Mouse (Mus musculus) liver, embryonic 12.5 days (tissue): ENCODE measurements around the gene Mcl1. TPM values are rescaled to one million over a fixed set of nuclear protein-coding genes. Genes with fewer than 3 reads are reported as not detected.
"Not testable (repeated sequence)": the region's sequence is repeated elsewhere in the genome, so short reads cannot be mapped to it uniquely, and the experiment has no call there.

Experiments
- ATAC-seq: fragments of 200-750 bp; cut with Nextera tagmentation; 2 replicates; pipeline ENCODE4 v1.8.0; 2017; ENCODE audit warnings: moderate number of reproducible peaks, mild to moderate bottlenecking, moderate library complexity
- H3K27ac ChIP-seq: fragments of 300-500 bp; sonication (generic); 2 replicates; pipeline ENCODE4 v1.5.1; 2016; ENCODE audit warnings: mild to moderate bottlenecking
- H3K27me3 ChIP-seq: fragments of 300-500 bp; sonication (generic); replicated peaks from 2 replicates; pipeline ENCODE4 v1.6.1; 2016; ENCODE audit warnings: mild to moderate bottlenecking, moderate library complexity
- H3K36me3 ChIP-seq: fragments of 300-500 bp; sonication (generic); 2 replicates; pipeline ENCODE4 v1.6.1; 2016; ENCODE audit warnings: mild to moderate bottlenecking, moderate library complexity
- H3K4me1 ChIP-seq: fragments of 300-500 bp; sonication (generic); 2 replicates; pipeline ENCODE4 v1.6.1; 2016
- H3K4me2 ChIP-seq: fragments of 300-500 bp; sonication (generic); 2 replicates; pipeline ENCODE4 v1.6.1; 2016; ENCODE audit warnings: mild to moderate bottlenecking, moderate library complexity
- H3K4me3 ChIP-seq: fragments of 300-500 bp; sonication (generic); 2 replicates; pipeline ENCODE4 v1.5.1; 2016; ENCODE audit warnings: mild to moderate bottlenecking, moderate library complexity
- H3K9ac ChIP-seq: fragments of 300-500 bp; sonication (generic); 2 replicates; pipeline ENCODE4 v1.6.1; 2016; ENCODE audit warnings: mild to moderate bottlenecking, moderate library complexity
- H3K9me3 ChIP-seq: fragments of 300-500 bp; sonication (generic); replicated peaks from 2 replicates; pipeline ENCODE4 v1.6.1; 2016; ENCODE audit warnings: mild to moderate bottlenecking, moderate library complexity
- WGBS: fragments of 180-500 bp; shearing (Covaris S2); methylation state at CpG from one replicate; pipeline ENCODE4 v1.1.7; 2016; ENCODE audit not compliant: insufficient replicate concordance; 5-methylcytosine and 5-hydroxymethylcytosine counted together
- polyA plus RNA-seq: library from polyadenylated mRNA; unstranded; fragments of >200 nt; fragmentation: Nextera tagmentation; extraction: Ambion mirVana; gene quantifications from 2 replicates; pipeline ENCODE4 v1.2.1, GENCODE M21; 2016

Gene Mcl1
- 66.5 and 73.8 TPM in 2 replicates for polyA plus RNA-seq

DNA sequence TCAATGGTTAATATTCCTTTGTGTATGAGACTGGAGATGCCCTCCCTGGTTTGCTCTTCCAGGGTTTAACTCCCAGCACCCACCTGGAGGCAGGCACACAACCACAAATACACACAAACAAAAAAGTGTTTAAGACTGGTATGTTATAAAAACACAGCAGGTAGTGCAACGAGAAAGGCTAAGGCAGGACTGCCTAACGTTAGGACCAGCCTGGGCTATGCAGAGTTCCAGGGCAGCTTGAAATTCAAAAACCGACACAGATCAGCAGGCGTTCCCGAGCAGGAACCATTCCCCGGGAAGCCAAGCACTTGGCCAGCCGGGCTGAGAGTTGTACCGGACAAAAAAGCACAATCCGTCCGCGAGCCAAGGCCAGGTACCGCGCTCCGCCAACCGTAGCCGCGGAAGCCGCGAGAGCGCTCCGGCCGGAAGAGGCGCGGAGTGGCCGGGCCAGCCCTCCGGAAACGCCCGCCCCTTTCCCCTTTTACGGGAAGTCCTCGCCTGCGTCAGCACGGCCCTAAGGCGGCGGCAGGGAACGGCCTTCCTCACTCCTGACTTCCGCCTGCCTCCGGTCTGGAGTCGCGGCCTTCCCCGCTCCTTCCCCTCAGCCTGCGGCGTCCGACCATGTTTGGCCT, at the start of gene Mcl1:
TSS of gene Mcl1 (plus strand) at position 553 of the 632 bp plus-strand sequence.
- Histone ChIP-seq H3K4me2 (peak within 1 kb of the TSS; percentile 85), H3K4me3 (peak within 1 kb of the TSS; percentile 100), H3K4me1 (peaks cover 66% of the 10 kb centered on the region), H3K27me3 (no peaks in the 10 kb centered on the region), H3K9ac (peak within 1 kb of the TSS; percentile 100), H3K27ac (peak within 1 kb of the TSS; percentile 98), H3K36me3 (peaks cover 36% of the 10 kb centered on the region), H3K9me3 (no peaks in the 10 kb centered on the region)
- ATAC-seq: peak; percentile 94
- WGBS: 0% methylated on average over 43 of the region's 43 CpGs

DNA sequence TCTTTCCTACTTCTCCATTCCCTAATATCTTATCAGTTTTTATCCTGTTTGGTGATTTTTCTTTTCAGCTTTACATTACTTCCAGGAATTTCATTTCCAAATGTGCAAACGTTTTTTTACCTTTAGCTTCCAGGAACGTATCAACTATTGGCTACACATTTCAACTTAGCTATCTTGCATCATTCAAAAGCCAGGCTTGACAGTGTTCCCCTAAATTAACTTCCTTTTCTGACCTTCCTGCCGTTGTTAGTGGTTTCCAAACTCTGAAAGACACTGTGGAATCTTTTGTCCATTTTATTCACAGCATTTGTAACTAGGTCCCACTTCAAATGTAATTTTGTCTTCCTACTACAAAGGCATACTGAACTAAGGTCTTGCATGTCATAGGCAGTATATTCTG, 49.4 kb upstream of the Mcl1 start:
- 39% methylated on average over 3 of the region's 3 CpGs for WGBS
- ATAC-seq: no peak
- peaks cover 80% of the 10 kb centered on the region for H3K36me3 ChIP-seq

DNA sequence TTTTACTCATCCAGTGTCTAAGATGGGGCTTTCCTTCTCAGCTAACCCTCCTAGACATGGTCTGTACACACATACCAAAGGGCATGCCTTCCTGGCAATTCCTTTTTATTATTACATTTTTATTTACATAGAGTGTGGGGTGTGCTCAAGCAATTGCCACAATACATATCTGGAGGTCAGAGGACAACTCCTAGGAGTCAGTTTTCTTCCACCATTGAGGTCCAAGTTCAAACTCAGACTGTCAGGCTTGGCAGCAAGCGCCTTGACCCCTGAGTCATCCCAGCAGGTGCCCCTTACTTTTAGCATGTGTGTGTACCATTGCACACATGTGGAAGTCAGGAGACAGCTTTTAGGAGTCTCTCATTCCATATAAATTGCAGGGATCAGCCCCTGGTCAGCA, 44.6 kb upstream of the Mcl1 start:
- H3K27me3 ChIP-seq: no peaks in the 10 kb centered on the region
- no peak for ATAC-seq
- 76% methylated on average over 1 of the region's 1 CpGs for WGBS
- no peak overlapping the region for H3K4me2 ChIP-seq
- no peak overlapping the region for H3K27ac ChIP-seq
- H3K36me3 ChIP-seq: peaks cover 79% of the 10 kb centered on the region
- no peak overlapping the region for H3K4me3 ChIP-seq
- no peaks in the 10 kb centered on the region for H3K9me3 ChIP-seq
- no peaks in the 10 kb centered on the region for H3K4me1 ChIP-seq
- H3K9ac ChIP-seq: no peak overlapping the region

More for the DNA sequence above, 49.4 kb upstream of the Mcl1 start:
- no peak overlapping the region for H3K27ac ChIP-seq
- H3K27me3 ChIP-seq: no peaks in the 10 kb centered on the region
- H3K4me3 ChIP-seq: no peak overlapping the region
- H3K9me3 ChIP-seq: no peaks in the 10 kb centered on the region
- H3K9ac ChIP-seq: no peak overlapping the region
- no peaks in the 10 kb centered on the region for H3K4me1 ChIP-seq
- no peak overlapping the region for H3K4me2 ChIP-seq

DNA sequence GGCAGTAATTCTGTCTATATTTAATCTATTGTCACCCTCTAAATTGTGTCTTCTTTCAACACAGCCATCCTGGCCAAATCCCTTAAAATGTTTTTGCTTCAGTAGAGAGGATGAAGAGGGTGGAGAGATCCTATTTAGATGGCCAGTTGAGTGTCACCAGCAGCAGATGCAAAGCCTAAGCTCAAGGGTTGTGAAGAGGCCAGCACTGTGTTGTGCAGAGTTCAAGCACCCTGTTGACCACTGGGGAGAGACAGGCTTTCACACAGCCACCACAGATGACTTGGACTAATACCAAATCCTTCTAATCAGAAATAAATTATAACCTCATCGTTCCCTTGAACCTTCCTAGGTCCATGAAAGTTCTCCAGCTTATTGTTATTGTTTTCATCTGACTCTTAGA, 40.1 kb upstream of the Mcl1 start:
- H3K27me3 ChIP-seq: no peaks in the 10 kb centered on the region
- H3K4me3 ChIP-seq: no peak overlapping the region
- peaks cover 64% of the 10 kb centered on the region for H3K36me3 ChIP-seq
- 74% methylated on average over 1 of the region's 1 CpGs for WGBS
- no peak for ATAC-seq
- no peak overlapping the region for H3K27ac ChIP-seq
- H3K4me1 ChIP-seq: peaks cover 3% of the 10 kb centered on the region
- H3K9me3 ChIP-seq: no peaks in the 10 kb centered on the region
- H3K9ac ChIP-seq: no peak overlapping the region
- no peak overlapping the region for H3K4me2 ChIP-seq

DNA sequence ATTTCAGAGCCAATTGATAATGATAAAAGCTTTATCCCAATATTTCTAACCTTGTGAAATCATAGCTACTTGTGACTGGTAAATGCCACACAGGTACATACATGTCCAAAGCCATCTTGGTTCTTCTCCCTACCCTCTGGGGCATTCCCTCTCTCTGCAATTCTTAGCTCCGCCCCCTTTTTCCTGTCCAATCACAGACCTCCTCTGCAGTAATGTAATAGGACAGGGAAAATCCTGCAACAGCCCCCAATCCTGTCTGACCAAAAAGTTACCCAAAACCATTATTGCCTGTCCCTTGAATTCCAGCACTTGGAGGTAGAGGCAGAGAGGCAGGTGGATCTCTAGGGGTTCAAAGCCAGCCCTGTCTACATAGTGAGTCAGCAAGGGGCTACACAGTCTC, 37.3 kb upstream of the Mcl1 start:
- H3K36me3 ChIP-seq: peaks cover 46% of the 10 kb centered on the region
- no peak overlapping the region for H3K4me2 ChIP-seq
- no peaks in the 10 kb centered on the region for H3K9me3 ChIP-seq
- no peaks in the 10 kb centered on the region for H3K27me3 ChIP-seq
- H3K9ac ChIP-seq: no peak overlapping the region
- no peak for ATAC-seq
- H3K27ac ChIP-seq: no peak overlapping the region
- no peak overlapping the region for H3K4me3 ChIP-seq
- peaks cover 19% of the 10 kb centered on the region for H3K4me1 ChIP-seq
- 76% methylated on average over 1 of the region's 1 CpGs for WGBS

DNA sequence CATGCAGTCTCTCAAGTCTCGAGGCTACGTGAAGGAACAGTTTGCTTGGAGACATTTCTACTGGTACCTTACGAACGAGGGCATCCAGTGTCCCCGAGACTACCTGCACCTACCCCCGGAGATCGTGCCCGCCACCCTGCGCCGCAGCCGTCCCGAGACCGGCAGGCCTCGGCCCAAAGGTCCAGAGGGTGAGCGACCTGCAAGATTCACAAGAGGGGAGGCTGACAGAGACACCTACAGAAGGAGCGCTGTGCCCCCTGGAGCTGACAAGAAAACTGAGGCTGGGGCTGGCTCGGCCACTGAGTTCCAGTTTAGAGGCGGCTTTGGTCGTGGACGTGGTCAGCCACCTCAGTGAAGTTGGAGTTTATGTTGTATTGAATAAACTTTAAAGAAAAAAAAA, 36.2 kb upstream of the Mcl1 start:
- peaks cover 26% of the 10 kb centered on the region for H3K4me1 ChIP-seq
- ATAC-seq, H3K4me3 ChIP-seq, H3K4me2 ChIP-seq, H3K9me3 ChIP-seq, H3K9ac ChIP-seq, H3K27me3 ChIP-seq, H3K27ac ChIP-seq: not testable (repeated sequence)
- H3K36me3 ChIP-seq: peaks cover 46% of the 10 kb centered on the region
- 89% methylated on average over 20 of the region's 20 CpGs for WGBS

DNA sequence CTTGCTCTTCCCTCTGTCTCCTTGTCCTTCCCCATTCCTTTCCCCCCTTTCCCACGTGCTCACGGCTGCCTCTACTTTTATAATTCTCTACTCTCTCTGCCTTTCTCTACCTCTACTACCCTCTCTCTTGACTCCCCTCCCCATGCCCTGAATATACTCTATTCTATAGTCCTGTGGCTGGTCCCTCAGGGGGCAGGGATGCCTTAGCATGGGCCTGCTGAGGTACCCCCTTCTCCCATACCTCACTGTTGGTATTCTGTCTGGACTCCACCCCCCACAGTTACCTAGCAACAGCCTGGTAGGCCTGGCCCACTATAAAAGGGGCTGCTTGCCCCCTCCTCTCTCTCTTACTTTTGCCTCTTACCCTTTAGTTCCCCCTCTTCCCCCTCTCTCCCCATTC, 35.0 kb upstream of the Mcl1 start:
- H3K36me3 ChIP-seq: peaks cover 46% of the 10 kb centered on the region
- H3K27me3 ChIP-seq: no peaks in the 10 kb centered on the region
- no peak for ATAC-seq
- H3K4me3 ChIP-seq: no peak overlapping the region
- peaks cover 32% of the 10 kb centered on the region for H3K4me1 ChIP-seq
- 57% methylated on average over 2 of the region's 2 CpGs for WGBS
- H3K27ac ChIP-seq: peak overlapping the region; percentile 87
- peak overlapping the region; percentile 69 for H3K4me2 ChIP-seq
- 0 out of 2 replicates have a peak overlapping the region, but pooled peaks have one; percentile 71 for H3K9ac ChIP-seq
- H3K9me3 ChIP-seq: no peaks in the 10 kb centered on the region

DNA sequence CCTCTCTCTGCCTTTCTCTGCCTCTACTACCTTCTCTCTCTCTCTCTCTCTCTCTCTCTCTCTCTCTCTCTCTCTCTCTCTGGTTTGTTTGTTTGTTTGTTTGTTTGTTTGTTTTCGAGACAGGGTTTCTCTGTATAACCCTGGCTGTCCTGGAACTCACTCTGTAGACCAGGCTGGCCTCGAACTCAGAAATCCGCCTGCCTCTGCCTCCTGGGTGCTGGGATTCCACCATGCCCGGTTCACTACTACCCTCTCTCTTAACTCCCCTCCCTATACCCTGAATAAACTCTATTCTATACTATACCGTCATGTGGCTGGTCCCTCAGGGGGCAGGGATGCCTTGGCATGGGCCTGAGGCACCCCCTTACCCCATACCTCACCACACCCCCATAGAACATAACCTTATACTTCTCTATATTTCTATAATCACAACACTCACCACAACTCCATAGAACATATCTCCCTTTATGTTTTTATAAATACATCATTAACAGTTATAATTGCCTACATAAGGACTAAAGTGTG, 34.5 kb upstream of the Mcl1 start:
- peak overlapping the region; percentile 69 for H3K4me2 ChIP-seq
- H3K27me3 ChIP-seq, H3K9me3 ChIP-seq, ATAC-seq: not testable (repeated sequence)
- H3K36me3 ChIP-seq: peaks cover 47% of the 10 kb centered on the region
- peaks cover 33% of the 10 kb centered on the region for H3K4me1 ChIP-seq
- peak overlapping the region; percentile 87 for H3K27ac ChIP-seq
- H3K4me3 ChIP-seq: peak overlapping the region; percentile 70
- peak overlapping the region; percentile 71 for H3K9ac ChIP-seq
- 64% methylated on average over 5 of the region's 5 CpGs for WGBS

DNA sequence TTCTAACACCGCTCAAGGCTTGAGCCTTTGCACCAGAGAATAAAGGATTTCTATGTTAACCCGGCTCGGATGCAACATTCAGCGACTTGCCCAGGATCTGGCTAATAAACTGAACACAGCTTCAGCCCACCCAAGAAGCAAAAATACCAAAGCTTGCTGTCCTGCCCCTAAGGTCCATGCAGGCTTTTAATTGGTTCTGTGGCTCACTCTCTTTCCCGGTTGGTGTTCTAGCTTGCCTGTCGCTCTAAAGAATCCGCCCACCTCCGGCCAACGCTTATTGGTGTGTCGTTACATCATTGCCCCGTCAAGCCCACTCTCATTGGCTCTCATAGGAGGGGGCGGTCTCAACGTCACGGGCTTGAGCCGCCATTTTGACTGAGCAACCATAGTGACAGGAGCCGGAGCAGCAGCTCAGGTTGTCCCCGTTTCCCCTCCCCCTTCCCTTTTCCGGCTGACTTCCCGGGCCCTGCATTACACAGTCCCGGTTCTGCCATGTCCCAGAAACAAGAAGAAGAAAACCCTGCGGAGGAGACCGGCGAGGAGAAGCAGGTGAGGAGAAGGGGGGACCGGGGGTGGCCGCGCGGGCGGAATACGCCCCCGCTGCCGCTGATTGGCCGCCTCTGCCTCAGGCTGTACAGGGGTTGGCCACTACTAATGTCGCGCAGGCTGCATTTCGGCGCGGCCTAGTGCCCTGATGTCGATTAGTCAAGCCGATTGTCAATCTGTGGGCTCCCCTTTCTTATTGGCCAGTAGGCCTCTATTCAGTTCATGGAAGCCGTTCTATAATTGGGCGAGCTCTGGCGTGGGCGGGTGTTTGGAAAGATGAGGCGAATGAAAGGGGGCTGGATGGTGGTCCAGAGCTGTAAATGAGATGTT, 33.7 kb upstream of the Mcl1 start, which contains the start of gene Ensa:
TSS of gene Ensa (plus strand) at position 366 of the 876 bp plus-strand sequence.
- Histone ChIP-seq H3K4me1 (peaks cover 39% of the 10 kb centered on the region), H3K9me3 (no peaks in the 10 kb centered on the region), H3K9ac (peak within 1 kb of the TSS; percentile 73), H3K27ac (peak within 1 kb of the TSS; percentile 87), H3K4me3 (peak within 1 kb of the TSS; percentile 70), H3K27me3 (no peaks in the 10 kb centered on the region), H3K36me3 (peaks cover 47% of the 10 kb centered on the region), H3K4me2 (peak within 1 kb of the TSS; percentile 75)
- 2% methylated on average over 44 of the region's 44 CpGs for WGBS
- ATAC-seq: peak; percentile 97

DNA sequence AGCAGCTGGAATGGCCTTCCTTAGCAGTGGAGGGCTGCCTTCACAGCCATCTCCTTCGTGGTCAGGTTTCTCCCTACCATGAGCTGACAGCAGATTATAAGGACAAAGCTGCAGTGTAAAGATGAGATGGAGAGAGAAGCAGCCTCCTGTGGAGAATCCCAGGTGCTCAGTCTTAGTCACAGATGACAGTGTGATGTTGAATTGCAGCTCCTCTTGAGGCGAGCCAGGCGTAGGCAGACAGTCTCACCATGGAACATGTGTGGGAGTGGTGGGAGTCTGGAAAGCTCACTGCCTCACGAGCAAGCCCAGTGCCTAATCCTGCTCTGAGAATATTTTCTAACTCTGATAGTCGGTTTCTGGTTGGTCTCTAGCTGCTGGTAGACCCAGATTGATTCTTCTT, 30.8 kb upstream of the Mcl1 start:
- H3K4me3 ChIP-seq: no peak overlapping the region

DNA sequence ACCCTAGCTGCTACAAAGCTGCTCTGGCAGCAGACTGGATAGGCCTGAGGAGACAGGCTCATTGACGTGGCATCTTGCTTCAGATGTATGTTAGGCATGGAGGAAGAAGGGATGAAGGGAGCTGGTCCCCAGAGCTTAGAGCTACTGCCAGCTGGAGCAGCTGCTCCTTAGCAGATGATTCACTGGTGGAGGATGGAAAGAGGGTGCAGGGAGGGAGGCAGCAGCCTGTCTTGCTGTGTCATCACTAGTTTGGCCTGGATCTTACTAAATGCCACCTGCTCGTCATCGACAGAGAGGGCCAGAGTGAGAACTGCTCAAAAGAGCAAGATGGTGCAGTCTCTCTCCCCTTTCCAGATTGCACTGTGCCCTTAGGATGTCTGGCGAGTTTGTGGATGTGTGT, 28.8 kb upstream of the Mcl1 start:
- Histone ChIP-seq H3K27ac (0 out of 2 replicates have a peak overlapping the region, but pooled peaks have one; percentile 3), H3K36me3 (peaks cover 87% of the 10 kb centered on the region), H3K9ac (no peak overlapping the region), H3K4me2 (no peak overlapping the region), H3K4me3 (no peak overlapping the region), H3K4me1 (peaks cover 31% of the 10 kb centered on the region), H3K9me3 (no peaks in the 10 kb centered on the region), H3K27me3 (no peaks in the 10 kb centered on the region)
- no peak for ATAC-seq
- 81% methylated on average over 4 of the region's 4 CpGs for WGBS

More for the DNA sequence above, 30.8 kb upstream of the Mcl1 start:
- H3K9ac ChIP-seq: no peak overlapping the region
- no peak for ATAC-seq
- no peaks in the 10 kb centered on the region for H3K27me3 ChIP-seq
- H3K9me3 ChIP-seq: no peaks in the 10 kb centered on the region
- no peak overlapping the region for H3K4me2 ChIP-seq
- H3K36me3 ChIP-seq: peaks cover 67% of the 10 kb centered on the region
- peaks cover 43% of the 10 kb centered on the region for H3K4me1 ChIP-seq
- no peak overlapping the region; the same call in 1 of the 2 replicates for H3K27ac ChIP-seq
- WGBS: 76% methylated on average over 5 of the region's 5 CpGs

DNA sequence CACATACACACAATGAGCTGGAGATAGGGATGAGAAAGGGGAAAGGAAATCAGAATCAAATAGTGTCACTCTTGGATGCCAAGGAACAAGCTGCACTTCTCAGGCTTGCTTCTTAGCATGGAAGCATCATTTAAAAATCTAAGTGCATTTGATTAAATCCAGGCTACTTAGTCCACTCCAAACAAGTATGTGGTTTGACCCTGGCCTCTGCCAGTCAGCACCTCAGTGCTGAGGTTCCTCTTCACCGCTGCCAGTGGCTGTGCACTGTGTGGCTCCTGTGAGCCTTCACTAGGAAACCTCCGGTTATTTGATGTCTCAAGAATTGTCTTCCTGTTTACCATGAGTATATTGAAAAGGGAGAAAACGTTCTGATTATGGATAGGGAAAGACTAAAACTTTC, 27.7 kb upstream of the Mcl1 start:
- Histone ChIP-seq H3K4me3 (no peak overlapping the region), H3K36me3 (peaks cover 98% of the 10 kb centered on the region)

More for the DNA sequence above, 27.7 kb upstream of the Mcl1 start:
- no peak for ATAC-seq
- H3K27me3 ChIP-seq: no peaks in the 10 kb centered on the region
- no peak overlapping the region for H3K9ac ChIP-seq
- no peak overlapping the region for H3K4me2 ChIP-seq
- H3K4me1 ChIP-seq: peaks cover 36% of the 10 kb centered on the region
- whole genome bisulfite sequencing: 65% methylated on average over 3 of the region's 3 CpGs
- no peaks in the 10 kb centered on the region for H3K9me3 ChIP-seq
- no peak overlapping the region for H3K27ac ChIP-seq
